Mouse (Mus musculus) spleen, embryonic (tissue): ENCODE results near the gene Calm3.

Source experiments
- CTCF ChIA-PET: fragments of 350-600 bp; sonication (Branson Sonifier 250); formaldehyde crosslinking; loops from one replicate; lab custom pipeline; 2022; lab: Charles Lee

Calm3 gene

GRCm38 (mm10) chr7:16867488-16867887, 56.4 kb downstream of the Calm3 start:
- CTCF ChIA-PET: no interaction called here
